Mouse (Mus musculus) cortical plate, adult 2 months (tissue): ENCODE data around the gene Gpr143. TPM values are rescaled to one million over a fixed set of nuclear protein-coding genes. Genes with fewer than 3 reads are reported as not detected.

Experiments used
- H3K27ac ChIP-seq: fragments of 200-500 bp; 2 replicates; pipeline ENCODE4 v1.5.1; 2012; ENCODE audit warnings: low read length, control low read depth, inconsistent platforms; ENCODE audit not compliant: insufficient read depth
- H3K4me1 ChIP-seq: fragments of 200-500 bp; 2 replicates; pipeline ENCODE4 v1.6.1; 2011; ENCODE audit warnings: low read length; ENCODE audit not compliant: control insufficient read depth, insufficient read depth
- H3K4me3 ChIP-seq: fragments of 200-500 bp; 2 replicates; pipeline ENCODE4 v1.5.1; 2011; ENCODE audit warnings: mild to moderate bottlenecking, low read length, control low read depth; ENCODE audit not compliant: insufficient read depth
- CTCF ChIP-seq: fragments of 200-500 bp; IDR thresholded peaks from 2 replicates; pipeline ENCODE4 v1.5.1; 2011; ENCODE audit warnings: mild to moderate bottlenecking, control low read depth, low read length; ENCODE audit not compliant: insufficient read depth; ENCODE audit errors: extremely low read depth
- POLR2A ChIP-seq: fragments of 200-500 bp; IDR thresholded peaks from 2 replicates; pipeline ENCODE4 v1.6.1; 2011; ENCODE audit warnings: mild to moderate bottlenecking, low read length, control low read depth; ENCODE audit not compliant: insufficient read depth; ENCODE audit errors: extremely low read depth
- polyA plus RNA-seq: library from polyadenylated mRNA; depleted of rRNA; stranded (reverse); fragments of >200 nt; gene quantifications from 2 replicates; pipeline ENCODE4 v1.2.3, GENCODE M21; 2012; rRNA removed

The Gpr143 gene
- polyA plus RNA-seq, 1 experiment, result 0.29 TPM

- H3K4me1 ChIP-seq, result no peaks in the 10 kb centered on the region
- no peak overlapping the region for H3K4me3 ChIP-seq
- TF ChIP-seq POLR2A (no peak), CTCF (no peak)
- H3K27ac ChIP-seq, result no peak overlapping the region
Observed at GRCm38 (mm10) chrX:152855076-152855772, 73.5 kb downstream of the Gpr143 start.

Other genes with a start within 250 kb of the Gpr143 start
- gene Cldn34a, start 218.6 kb upstream of the Gpr143 start, polyA plus RNA-seq, result not detected in 2 replicates
- 68.4 and 69.0 TPM in 2 replicates for gene Shroom2, start 12.5 kb upstream of the Gpr143 start, polyA plus RNA-seq
- 0.59 and 0.67 TPM in 2 replicates for gene Usp51, start 224.5 kb downstream of the Gpr143 start, polyA plus RNA-seq